In the genomic region with DNA sequence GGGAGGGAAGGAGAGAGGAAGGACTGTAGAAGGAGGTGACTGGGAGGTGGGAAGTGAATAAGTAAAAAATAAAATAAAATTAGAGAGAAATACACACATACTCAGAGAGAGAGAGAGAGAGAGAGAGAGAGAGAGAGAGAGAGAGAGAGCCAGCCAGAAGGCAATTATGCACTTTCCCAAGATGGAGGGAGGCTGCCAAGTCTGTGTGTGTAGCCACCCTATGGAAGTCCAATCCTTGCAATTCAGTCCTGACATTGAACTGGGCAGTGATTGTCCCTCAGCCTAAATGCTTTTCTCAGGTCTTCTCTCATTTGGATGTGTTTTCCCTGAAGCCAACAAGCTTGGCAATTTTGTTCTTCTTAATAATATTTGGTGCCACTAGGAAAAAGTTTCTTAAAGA, we compare ENCODE assay signal across 15 mouse cellular contexts.
A peak's percentile ranks its signal among the peaks of the same experiment; 100 is the strongest.
DNase-seq lines count a peak whose midpoint lies in the region; TF ChIP-seq lines count a peak whose summit lies in the region.
"Had no signal": no experiment of that assay in that cellular context is flagged by ENCODE, and none has a peak within 500 bp of the region (broad histone marks: within the 10 kb centered on the region; RNA-seq: fewer than 3 reads in every experiment).

No protein-coding gene starts in this region.

- no peak overlapping the region for H3K4me3 ChIP-seq in gastrocnemius, adult 2 months
- H3K4me3 ChIP-seq: embryonic facial prominence, embryonic 13.5 days; forebrain, embryonic 13.5 days; heart, adult 2 months; heart, embryonic 12.5 days; hindbrain, embryonic 10.5 days; intestine, embryonic 15.5 days had no signal

- peak; percentile 66 to 72 for DNase-seq in cerebellum, postnatal 10 days
- DNase-seq in cerebellum, adult 18-20 months = no peak
- no peak for DNase-seq in gastrocnemius, adult 2 months
- DNase-seq in gastrocnemius, adult 8-10 months (ENCODE audit: low spot score in 2 of 2) = no peak
- DNase-seq in brain, adult 2 months (ENCODE audit: low read depth, low spot score) = peak; percentile 10
- DNase-seq in liver = no peak
- DNase-seq: adrenal gland, adult 2 months; adrenal gland, postnatal 25 days had no signal

- H3K27ac ChIP-seq in gastrocnemius, adult 2 months = 0 out of 2 replicates have a peak overlapping the region, but pooled peaks have one; percentile 43
- H3K27ac ChIP-seq: embryonic facial prominence, embryonic 13.5 days; forebrain, embryonic 13.5 days; heart, adult 2 months; hindbrain, embryonic 10.5 days; hindbrain, embryonic 14.5 days; intestine, embryonic 15.5 days had no signal

- intact Hi-C loops in gastrocnemius, adult 2 months (cut with DNase I) = no loop called here

- no peak for TF ChIP-seq CTCF in gastrocnemius, adult 2 months (IDR thresholded peaks at IDR 0.05)

Comparison
In these comparisons a context has a peak if more than half of its experiments do, and no peak if none do; other contexts are left out.
1. DNase-seq: peak in cerebellum, postnatal 10 days (2 of 2) and brain, adult 2 months (single experiment); none in cerebellum, adult 18-20 months (0 of 2), gastrocnemius, adult 2 months (single experiment), gastrocnemius, adult 8-10 months (0 of 2) and liver (single experiment).